Mouse (Mus musculus): ENCODE results near the gene Olfr414. TPM values are rescaled to one million over a fixed set of nuclear protein-coding genes. Genes with fewer than 3 reads are reported as not detected.
A peak's percentile ranks its signal among the peaks of the same experiment; 100 is the strongest.

The Olfr414 gene
- polyA plus RNA-seq (2015; fragmentation: Nextera tagmentation; extraction: Ambion mirVana), result not detected in 2 replicates

DNA sequence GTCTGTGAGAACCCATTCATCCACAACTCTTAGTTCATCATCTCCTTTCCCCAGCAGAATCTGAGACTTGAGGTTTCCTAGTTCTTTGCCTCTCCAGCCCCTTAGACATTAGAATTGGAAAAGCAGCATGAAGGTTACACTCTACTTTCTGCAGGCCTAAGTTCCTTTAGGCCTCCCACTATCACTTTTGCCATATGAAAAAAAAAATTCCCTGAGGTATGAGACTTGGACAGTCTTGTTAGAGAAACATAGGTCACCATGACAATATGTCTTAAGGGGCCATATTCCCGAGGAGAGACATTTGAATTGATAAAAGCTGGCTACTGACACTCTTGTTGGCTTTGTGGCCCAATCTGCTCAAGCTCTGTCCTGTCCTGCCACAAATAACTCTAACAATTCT lies at the start of gene Olfr414:
Gene Olfr414, plus strand, starts transcription at position 301 of the 400 bp plus-strand sequence.
- Histone ChIP-seq H3K9ac (replicated peaks) (no peak within 1 kb of the TSS), H3K4me2 (replicated peaks) (no peak within 1 kb of the TSS), H3K9me3 (no peaks in the 10 kb centered on the region), H3K4me1 (no peaks in the 10 kb centered on the region), H3K36me3 (no peaks in the 10 kb centered on the region), H3K27ac (replicated peaks) (no peak within 1 kb of the TSS), H3K4me3 (no peak within 1 kb of the TSS), H3K27me3 (no peaks in the 10 kb centered on the region)
- no peak for ATAC-seq (replicated peaks)
- WGBS, result 70% methylated on average over 1 of the region's 1 CpGs

DNA sequence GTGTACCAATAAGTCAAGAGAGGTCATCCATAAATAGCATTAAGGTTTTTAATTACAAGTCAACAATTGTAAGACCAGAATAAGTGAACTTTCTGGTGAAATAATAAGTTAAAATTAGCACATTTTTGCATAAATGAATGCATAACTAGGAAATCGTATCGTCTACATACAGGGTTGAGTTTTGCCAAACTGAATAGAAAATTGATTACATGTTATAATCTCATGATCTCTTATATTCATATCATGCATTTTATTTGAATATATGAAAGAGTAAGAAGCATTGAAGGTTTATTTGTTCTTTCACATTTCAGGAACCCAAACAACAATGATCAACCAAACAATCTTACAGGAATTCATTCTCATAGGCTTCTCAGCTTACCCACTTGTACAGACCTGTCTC lies 33.1 kb upstream of the Olfr414 start, which contains the start of gene Olfr248:
Gene Olfr248, plus strand, starts transcription at position 301 of the 400 bp plus-strand sequence.
- 88% methylated on average over 2 of the region's 2 CpGs for WGBS
- no peak within 1 kb of the TSS for H3K27ac ChIP-seq (replicated peaks)
- H3K36me3 ChIP-seq, result no peaks in the 10 kb centered on the region
- no peak within 1 kb of the TSS for H3K9ac ChIP-seq (replicated peaks)
- no peaks in the 10 kb centered on the region for H3K9me3 ChIP-seq
- H3K4me2 ChIP-seq (replicated peaks), result no peak within 1 kb of the TSS
- no peaks in the 10 kb centered on the region for H3K4me1 ChIP-seq
- ATAC-seq (replicated peaks), result no peak
- H3K27me3 ChIP-seq, result no peaks in the 10 kb centered on the region
- no peak within 1 kb of the TSS for H3K4me3 ChIP-seq

DNA sequence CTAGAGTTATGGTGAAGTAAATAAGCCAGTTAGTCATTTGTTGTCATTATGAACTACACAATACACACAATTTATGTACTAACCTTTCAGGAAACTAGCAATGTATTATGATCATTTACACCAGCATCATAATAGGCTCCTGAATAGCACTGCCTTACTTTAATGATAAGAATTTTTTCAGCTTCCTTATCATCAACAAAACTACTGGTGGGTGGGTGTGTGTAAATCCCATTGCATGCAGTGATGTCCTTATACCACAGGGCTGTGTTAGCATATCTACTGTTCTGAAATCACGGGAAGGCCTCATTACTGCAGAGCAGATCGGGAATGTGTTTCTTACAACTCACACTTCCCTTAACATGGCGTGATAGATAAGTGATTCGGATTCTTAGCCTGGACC lies 905 bp upstream of the Olfr414 start:
- Histone ChIP-seq H3K36me3 (no peaks in the 10 kb centered on the region), H3K4me2 (replicated peaks) (no peak overlapping the region), H3K4me1 (no peaks in the 10 kb centered on the region), H3K4me3 (no peak overlapping the region), H3K9ac (replicated peaks) (no peak overlapping the region), H3K27me3 (no peaks in the 10 kb centered on the region), H3K27ac (replicated peaks) (no peak overlapping the region), H3K9me3 (no peaks in the 10 kb centered on the region)
- ATAC-seq (replicated peaks), result no peak
- 91% methylated on average over 4 of the region's 4 CpGs for WGBS

DNA sequence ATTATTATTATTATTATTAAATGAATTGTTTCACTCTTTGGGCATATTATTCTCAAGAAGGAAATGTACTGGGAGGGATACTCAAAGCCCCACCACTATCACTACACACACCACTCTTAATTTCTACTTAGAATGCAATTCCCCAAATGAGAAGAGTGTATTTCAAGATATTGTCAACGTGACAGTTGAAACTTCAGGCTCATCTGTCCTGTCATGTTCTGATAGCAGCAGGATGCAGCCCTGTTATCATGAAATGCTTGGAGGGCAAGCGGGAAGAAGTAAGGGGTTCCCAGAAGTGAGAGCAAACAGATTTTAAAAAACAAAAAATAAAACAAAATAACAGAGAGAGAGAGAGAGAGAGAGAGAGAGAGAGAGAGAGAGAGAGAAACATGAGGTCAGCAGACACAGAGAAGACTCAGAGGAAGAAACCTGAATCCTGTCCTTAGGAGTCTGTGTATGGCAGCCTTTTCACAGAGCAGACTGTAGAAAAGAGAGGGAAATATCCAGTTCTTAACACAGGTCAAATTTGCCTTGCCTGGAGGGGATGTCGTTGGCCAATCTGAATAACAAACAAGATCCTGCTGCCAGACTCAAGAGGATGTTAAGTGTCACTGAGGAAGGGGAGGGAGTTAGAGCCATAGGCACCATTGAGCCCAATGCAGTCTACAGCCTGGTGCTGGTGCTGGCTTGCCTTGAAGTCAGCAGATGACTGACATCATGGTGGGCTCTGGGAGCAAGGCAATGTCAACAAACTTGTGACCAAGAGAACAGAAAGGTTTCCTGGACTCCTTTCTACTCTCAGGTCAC lies 2.5 kb downstream of the Olfr414 start:
- no peaks in the 10 kb centered on the region for H3K4me1 ChIP-seq
- no peaks in the 10 kb centered on the region for H3K36me3 ChIP-seq
- no peak overlapping the region for H3K27ac ChIP-seq (replicated peaks)
- ATAC-seq (replicated peaks), result no peak
- WGBS, result 62% methylated on average over 3 of the region's 3 CpGs
- H3K9me3 ChIP-seq, result no peaks in the 10 kb centered on the region
- no peak overlapping the region for H3K4me3 ChIP-seq
- no peak overlapping the region for H3K4me2 ChIP-seq (replicated peaks)
- no peak overlapping the region for H3K9ac ChIP-seq (replicated peaks)
- no peaks in the 10 kb centered on the region for H3K27me3 ChIP-seq

DNA sequence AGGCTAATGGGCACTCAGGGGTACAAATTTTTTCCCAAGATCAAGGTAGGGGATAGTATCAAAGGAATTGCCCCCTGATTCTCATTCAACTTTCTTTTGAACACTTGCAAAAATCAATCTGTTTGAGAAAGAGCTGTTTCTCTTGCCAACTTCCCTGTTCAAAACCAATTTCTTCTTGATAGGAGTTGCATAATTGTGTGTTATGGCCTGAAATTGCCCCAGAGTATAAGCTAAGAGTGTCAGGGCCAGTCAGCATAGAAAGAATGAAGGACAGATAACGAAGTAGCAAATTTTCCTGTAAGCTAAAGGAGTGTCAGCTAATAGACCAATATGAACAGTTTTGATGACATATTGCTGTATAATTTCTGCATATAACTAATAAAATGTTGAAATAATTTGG lies 3.5 kb downstream of the Olfr414 start:
- H3K9me3 ChIP-seq, result no peaks in the 10 kb centered on the region
- H3K4me1 ChIP-seq, result no peaks in the 10 kb centered on the region
- WGBS, result 81% methylated on average over 1 of the region's 1 CpGs
- H3K9ac ChIP-seq (replicated peaks), result no peak overlapping the region
- H3K4me3 ChIP-seq, result no peak overlapping the region
- no peaks in the 10 kb centered on the region for H3K27me3 ChIP-seq
- H3K4me2 ChIP-seq (replicated peaks), result no peak overlapping the region
- H3K36me3 ChIP-seq, result no peaks in the 10 kb centered on the region
- no peak overlapping the region for H3K27ac ChIP-seq (replicated peaks)
- no peak for ATAC-seq (replicated peaks)

DNA sequence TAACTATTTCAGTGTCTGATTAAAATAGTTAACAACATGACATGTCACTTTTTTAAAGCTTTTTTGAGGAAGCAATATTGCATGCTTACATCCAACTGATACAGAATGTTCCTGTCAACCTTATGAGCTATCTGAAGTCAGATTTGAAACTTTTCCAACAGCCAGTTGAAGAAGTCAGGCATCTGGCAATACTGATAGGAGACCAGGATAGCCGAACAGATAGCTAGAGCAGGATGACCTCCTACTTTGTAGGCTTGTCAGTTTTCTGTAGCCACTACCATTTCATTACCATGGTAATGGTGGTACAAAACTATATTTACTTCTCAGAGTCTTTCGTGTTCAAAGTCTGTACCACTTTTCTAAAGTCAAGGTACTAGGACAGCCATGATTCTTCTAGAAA lies 4.5 kb downstream of the Olfr414 start:
- no peak for ATAC-seq (replicated peaks)
- Histone ChIP-seq H3K27ac (replicated peaks) (no peak overlapping the region), H3K9ac (replicated peaks) (no peak overlapping the region)

DNA sequence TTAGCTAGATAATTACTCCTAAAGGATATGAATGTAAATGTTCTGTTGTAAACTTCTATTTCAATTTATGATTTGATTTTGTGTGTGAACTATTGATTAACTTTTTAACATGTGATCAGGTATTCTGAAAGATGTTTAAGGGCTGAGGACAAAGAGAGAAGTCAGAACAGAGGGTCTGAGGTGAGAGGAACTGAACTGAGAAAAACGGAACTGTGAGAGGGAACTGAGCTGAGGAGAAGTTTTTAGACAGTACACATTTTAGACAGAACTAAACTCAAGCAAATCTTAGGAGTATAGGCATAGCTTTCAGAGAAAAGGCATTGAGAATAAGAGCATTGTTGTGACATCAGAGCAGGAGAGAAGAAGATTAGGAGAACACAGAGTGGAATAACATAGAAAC lies 10.3 kb downstream of the Olfr414 start:
- WGBS, result 58% methylated on average over 1 of the region's 1 CpGs
- Histone ChIP-seq H3K4me3 (no peak overlapping the region), H3K4me1 (no peaks in the 10 kb centered on the region), H3K36me3 (no peaks in the 10 kb centered on the region), H3K9ac (replicated peaks) (no peak overlapping the region), H3K27me3 (no peaks in the 10 kb centered on the region), H3K27ac (replicated peaks) (no peak overlapping the region), H3K9me3 (no peaks in the 10 kb centered on the region), H3K4me2 (replicated peaks) (no peak overlapping the region)
- ATAC-seq (replicated peaks), result no peak

More for the DNA sequence above, 4.5 kb downstream of the Olfr414 start:
- Histone ChIP-seq H3K4me3 (no peak overlapping the region), H3K4me2 (replicated peaks) (no peak overlapping the region), H3K36me3 (no peaks in the 10 kb centered on the region), H3K9me3 (no peaks in the 10 kb centered on the region), H3K4me1 (no peaks in the 10 kb centered on the region), H3K27me3 (no peaks in the 10 kb centered on the region)
- WGBS, result 91% methylated on average over 2 of the region's 2 CpGs

DNA sequence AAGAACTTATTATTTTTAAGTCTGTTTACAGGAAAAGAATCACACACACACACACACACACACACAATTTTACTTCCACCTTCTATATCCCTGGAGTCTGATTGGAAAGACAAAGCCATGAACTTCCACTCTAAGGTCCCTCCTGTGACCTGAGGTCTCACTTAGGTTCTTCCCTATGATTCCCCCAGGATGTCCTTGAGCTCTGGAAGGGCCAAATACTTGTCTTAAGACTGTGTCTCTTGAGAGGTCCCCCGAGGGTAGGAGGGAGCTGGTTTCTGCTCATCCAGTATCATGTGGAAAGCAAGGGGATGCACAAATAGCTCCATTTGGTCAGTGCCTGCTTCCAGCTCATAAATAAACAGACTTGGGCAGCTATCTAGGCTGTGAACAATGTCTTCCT lies 17.9 kb downstream of the Olfr414 start, which contains the start of gene Olfr220:
Gene Olfr220, plus strand, starts transcription at position 301 of the 400 bp plus-strand sequence.
- Histone ChIP-seq H3K4me2 (replicated peaks) (no peak within 1 kb of the TSS), H3K4me3 (no peak within 1 kb of the TSS), H3K4me1 (no peaks in the 10 kb centered on the region), H3K9ac (replicated peaks) (no peak within 1 kb of the TSS), H3K36me3 (no peaks in the 10 kb centered on the region), H3K9me3 (no peaks in the 10 kb centered on the region), H3K27ac (replicated peaks) (no peak within 1 kb of the TSS), H3K27me3 (no peaks in the 10 kb centered on the region)
- WGBS, result 69% methylated on average over 1 of the region's 1 CpGs
- no peak for ATAC-seq (replicated peaks)

DNA sequence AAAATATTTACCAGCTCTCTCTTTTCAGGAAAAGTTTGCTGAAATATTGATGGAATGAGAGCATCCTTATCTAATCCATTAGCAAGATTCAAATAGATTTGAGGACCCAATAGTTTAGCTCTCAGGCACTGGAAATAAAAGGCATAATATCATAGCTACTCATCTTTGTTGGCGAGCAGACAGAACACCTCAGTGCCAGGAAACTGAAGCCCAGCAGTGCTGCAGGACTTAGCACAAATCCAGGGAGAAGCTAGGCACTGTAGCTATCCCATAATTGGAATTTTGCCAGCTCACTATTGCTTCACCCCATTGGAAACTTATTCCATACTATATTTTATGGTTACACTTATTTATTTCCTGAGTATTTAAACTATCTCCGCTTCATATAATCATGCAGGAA lies 31.2 kb downstream of the Olfr414 start:
- no peak overlapping the region for H3K27ac ChIP-seq (replicated peaks)
- ATAC-seq (replicated peaks), result no peak
- no peak overlapping the region for H3K4me3 ChIP-seq
- H3K27me3 ChIP-seq, result no peaks in the 10 kb centered on the region
- no peak overlapping the region for H3K4me2 ChIP-seq (replicated peaks)
- WGBS, result 89% methylated on average over 2 of the region's 2 CpGs
- H3K9ac ChIP-seq (replicated peaks), result no peak overlapping the region
- H3K4me1 ChIP-seq, result no peaks in the 10 kb centered on the region
- no peaks in the 10 kb centered on the region for H3K36me3 ChIP-seq
- H3K9me3 ChIP-seq, result no peaks in the 10 kb centered on the region

DNA sequence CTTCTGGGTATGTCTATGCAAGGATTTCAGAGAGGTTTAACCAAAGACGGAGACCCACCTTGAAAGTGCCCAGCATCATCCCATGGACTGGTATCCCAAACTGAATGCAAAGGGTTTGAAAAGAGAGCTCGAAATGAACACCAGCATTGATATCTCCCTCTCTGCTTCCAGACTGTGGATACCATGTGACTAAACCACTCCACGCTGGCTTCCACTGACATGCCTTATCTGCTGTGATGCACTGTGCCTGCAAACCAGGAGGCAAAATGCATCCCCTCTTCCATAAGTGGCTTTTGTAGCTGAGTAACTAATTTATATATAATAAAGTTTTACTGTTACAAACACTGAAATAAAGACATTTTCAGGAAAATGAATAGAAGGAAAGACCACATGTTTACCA lies 41.5 kb downstream of the Olfr414 start:
- no peaks in the 10 kb centered on the region for H3K9me3 ChIP-seq
- no peak overlapping the region for H3K4me2 ChIP-seq (replicated peaks)

DNA sequence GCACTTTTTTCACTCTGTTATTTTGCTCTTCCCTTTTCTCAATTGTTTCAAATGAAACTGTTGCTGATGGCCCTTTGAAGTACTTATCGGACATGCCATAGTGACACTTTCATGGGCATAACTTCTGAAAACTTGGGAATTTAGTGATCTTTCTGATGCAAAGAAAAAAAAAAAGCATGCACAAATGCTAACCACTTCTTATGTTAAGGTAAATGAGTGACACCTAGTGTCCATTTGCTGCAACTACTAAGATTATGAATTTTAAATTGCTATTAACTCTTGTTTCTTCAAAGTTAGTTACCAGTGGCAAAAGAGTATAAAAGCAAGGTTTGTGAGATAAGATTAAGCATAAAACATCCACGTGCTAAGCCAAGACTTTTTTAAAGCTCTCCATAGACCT lies 42.4 kb downstream of the Olfr414 start:
- Histone ChIP-seq H3K4me2 (replicated peaks) (no peak overlapping the region), H3K9me3 (no peaks in the 10 kb centered on the region), H3K27me3 (no peaks in the 10 kb centered on the region), H3K36me3 (no peaks in the 10 kb centered on the region), H3K4me1 (no peaks in the 10 kb centered on the region), H3K4me3 (no peak overlapping the region), H3K9ac (replicated peaks) (no peak overlapping the region), H3K27ac (replicated peaks) (no peak overlapping the region)
- no peak for ATAC-seq (replicated peaks)
- WGBS, result 36% methylated on average over 2 of the region's 2 CpGs

More for the DNA sequence above, 41.5 kb downstream of the Olfr414 start:
- Histone ChIP-seq H3K27me3 (no peaks in the 10 kb centered on the region), H3K9ac (replicated peaks) (no peak overlapping the region), H3K4me3 (no peak overlapping the region), H3K36me3 (no peaks in the 10 kb centered on the region), H3K4me1 (no peaks in the 10 kb centered on the region), H3K27ac (replicated peaks) (no peak overlapping the region)
- ATAC-seq (replicated peaks), result no peak
- 91% methylated on average over 3 of the region's 3 CpGs for WGBS

DNA sequence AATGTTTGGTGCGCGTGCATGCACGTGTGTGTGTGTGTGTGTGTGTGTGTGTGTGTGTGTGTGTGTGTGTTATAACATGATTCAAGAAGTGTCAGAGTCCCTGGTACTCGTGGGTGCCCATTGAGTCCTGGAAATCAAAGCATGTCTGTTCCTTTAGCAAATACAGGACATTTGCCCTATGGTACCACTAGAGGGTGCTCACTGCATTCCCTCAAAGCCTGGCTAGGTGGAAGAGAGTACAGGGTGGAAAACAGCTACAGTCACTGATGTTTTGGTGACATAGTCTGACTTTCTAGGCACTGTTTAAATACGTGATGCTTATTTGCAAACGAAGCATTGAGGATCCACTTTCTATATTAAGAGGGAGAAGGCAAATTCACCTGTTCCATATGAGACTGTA lies 45.9 kb downstream of the Olfr414 start:
- no peak overlapping the region for H3K27ac ChIP-seq (replicated peaks)
- H3K9ac ChIP-seq (replicated peaks), result no peak overlapping the region
- H3K36me3 ChIP-seq, result no peaks in the 10 kb centered on the region
- H3K9me3 ChIP-seq, result no peaks in the 10 kb centered on the region
- H3K4me1 ChIP-seq, result no peaks in the 10 kb centered on the region
- H3K27me3 ChIP-seq, result no peaks in the 10 kb centered on the region
- ATAC-seq (replicated peaks), result peak; percentile 92
- no peak overlapping the region for H3K4me3 ChIP-seq
- no peak overlapping the region for H3K4me2 ChIP-seq (replicated peaks)
- WGBS, result 9% methylated on average over 6 of the region's 6 CpGs

DNA sequence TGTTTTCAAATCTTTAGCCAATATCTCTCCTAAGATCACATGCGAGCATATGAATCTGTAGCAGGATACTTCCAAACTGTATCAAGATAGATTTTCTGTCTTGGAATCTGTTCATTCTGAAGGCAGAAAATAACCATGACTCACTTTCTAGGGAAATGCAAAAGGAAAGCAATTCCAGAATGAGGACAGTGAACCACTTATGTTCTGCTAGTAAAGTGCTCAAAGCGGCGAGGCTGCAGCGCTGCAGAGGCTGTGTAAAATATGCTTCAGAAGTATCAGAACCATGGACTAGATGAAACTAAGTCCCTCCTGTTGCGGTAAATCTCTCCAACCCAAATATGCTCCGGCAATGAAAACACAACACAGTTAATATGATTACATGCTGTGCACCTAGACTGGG lies 58.7 kb downstream of the Olfr414 start:
- Histone ChIP-seq H3K36me3 (no peaks in the 10 kb centered on the region), H3K9ac (replicated peaks) (no peak overlapping the region), H3K27ac (replicated peaks) (no peak overlapping the region), H3K4me2 (replicated peaks) (no peak overlapping the region), H3K9me3 (no peaks in the 10 kb centered on the region), H3K4me1 (no peaks in the 10 kb centered on the region), H3K27me3 (no peaks in the 10 kb centered on the region), H3K4me3 (no peak overlapping the region)
- ATAC-seq (replicated peaks), result no peak
- 95% methylated on average over 6 of the region's 6 CpGs for WGBS

Data from forebrain, embryonic 15.5 days (tissue).